Mouse (Mus musculus) spleen, embryonic (tissue): ENCODE results near the gene Tom1l2.

Source experiments
- CTCF ChIA-PET: fragments of 350-600 bp; sonication (Branson Sonifier 250); formaldehyde crosslinking; loops from one replicate; lab custom pipeline; 2022; lab: Charles Lee

Gene Tom1l2

DNA sequence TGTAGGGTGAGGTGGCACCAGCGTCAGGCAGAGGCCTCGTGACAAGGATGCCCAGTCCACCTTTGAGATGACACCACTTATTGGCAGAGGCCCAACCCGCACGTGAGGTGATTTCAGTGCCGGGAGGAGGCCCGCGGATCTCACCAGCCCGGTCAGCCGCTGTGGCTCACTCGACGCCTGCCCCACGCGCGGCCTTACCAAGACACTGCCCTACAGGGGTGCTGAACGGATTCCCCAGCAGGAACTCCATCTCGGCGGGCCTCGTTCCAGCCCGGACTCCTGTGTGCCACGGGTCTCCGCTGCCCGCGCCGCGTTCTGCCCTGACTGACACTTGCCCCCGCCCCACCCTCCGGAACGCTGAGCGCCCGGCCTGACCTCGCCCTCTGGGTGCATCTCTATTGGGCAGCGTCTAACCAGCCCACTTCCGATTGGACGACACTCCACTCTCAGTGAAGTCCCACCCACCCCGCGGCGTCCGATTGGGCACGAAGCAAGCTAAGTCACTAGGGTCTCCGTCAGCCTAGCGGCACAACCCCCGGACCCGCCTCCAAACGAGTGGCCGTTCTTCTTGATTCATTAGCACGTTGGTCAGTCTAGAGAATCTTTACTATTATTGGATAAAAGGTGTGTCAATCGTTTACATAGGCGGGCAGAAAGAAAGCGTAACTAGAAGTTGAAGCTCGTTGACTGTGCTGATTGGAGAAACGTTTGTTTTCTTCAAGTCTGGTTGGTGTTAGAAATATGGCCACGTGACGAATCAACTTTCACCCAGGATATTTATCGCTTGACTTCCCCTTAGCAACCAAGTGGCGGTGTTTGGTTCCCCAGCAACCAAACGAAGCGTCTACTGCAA is at the start of gene Tom1l2, which contains the start of gene Drc3:
Gene Tom1l2 (minus strand): TSS at position 347 of the 853 bp plus-strand sequence.
Gene Drc3 (plus strand): TSS at position 771 of the 853 bp plus-strand sequence.
- CTCF ChIA-PET: no interaction called here

DNA sequence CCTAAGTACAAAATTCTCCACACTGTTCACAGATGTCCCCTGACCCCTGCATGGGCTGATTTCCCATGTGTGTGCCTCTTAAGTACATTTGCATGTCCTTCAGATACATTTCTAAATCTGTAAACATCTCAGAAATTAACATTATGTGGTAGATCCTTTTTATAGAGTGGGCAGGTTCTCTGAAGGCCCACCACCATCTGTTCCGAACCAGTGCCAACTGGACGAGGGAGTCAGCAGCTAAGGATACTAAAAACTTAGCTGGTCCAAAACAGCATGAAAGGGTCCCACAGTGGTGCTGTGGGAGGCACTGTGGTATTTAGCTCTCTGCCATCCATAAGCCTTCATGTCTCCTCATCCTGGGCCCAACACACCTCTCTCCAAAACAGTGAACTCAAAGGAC is 44.5 kb upstream of the Tom1l2 start:
- CTCF ChIA-PET: no interaction called here

DNA sequence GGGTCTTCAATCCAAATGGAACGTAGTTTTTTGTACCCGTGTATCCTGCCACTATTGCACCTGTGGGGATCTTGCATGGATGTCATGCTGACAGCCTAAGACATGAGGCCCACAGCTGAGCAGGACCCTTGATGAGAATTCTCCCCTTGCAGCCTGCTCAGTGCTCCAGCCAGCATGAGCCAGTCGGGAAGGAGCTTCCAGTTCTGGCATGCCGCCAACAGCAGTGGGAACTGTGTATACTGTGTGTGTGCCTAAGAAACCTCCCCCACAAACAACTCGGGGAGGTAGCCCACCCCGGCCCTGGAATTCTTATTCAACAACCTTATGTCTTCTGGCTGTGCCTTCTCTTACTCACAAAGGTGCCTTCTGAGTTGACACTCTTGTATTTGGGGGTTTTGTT is 43.8 kb upstream of the Tom1l2 start:
- CTCF ChIA-PET: no interaction called here

DNA sequence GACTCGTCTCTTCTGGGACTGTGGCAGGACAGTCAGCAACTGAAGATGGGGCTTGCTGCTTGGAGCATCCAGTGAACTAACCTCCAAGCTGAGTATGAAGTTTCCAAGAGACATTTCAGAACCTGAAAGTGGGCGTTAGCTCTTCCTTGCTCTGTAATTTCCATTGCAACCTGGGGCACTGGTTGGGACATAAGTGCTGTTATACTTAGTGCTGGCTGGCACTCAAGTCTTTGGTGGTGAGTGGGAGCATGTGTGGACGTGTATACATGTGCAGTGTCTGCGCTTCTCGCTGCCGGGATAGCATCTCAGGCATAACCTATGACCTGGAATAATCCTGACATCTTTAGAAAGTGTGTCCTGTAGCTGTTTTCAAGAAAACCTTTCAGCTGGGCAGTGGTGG is 38.6 kb upstream of the Tom1l2 start:
- CTCF ChIA-PET: no interaction called here

DNA sequence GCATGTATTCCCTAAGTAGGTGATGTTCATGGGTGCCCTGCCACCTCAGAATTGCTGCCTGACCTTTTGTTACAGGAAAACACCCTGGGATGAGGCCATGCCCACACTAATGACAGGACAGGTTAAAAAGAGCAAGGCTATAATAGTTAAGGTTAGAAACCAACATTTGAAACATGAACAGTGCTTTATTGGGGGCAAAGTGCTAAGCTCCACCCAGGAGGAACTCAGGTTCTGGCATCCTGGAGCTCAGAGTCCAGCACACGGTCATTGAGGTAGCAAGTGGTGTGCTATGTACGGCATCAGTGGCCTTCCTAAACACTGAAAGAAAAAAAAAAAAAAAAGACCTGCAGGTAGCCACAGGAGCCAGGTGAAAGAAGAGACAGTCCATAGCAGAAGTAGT is 35.2 kb upstream of the Tom1l2 start:
- CTCF ChIA-PET: no interaction called here

DNA sequence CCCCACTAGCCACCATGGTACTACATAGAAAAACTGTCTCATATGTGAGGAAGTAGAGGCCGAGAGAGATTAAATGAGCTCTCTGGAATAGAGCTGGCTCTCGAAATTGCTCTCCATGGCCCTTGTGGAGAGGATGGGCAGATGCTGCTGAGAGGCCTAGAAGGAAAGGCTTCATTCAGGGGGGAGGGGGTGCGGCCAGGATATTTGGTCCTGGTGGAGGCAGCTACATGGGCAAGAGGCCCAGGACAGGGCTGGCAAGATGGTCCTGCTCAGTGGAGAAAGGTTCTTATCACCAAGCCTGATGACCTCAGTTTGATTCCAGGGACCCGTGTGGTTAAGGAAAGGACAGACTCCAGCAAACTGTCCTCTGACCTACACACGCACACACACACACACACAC is 33.2 kb upstream of the Tom1l2 start:
- CTCF ChIA-PET: interaction anchor here (0.7 kb wide), 1 partner anchor 23 kb away, joined by 6 read pairs; no protein-coding TSS in a partner anchor

DNA sequence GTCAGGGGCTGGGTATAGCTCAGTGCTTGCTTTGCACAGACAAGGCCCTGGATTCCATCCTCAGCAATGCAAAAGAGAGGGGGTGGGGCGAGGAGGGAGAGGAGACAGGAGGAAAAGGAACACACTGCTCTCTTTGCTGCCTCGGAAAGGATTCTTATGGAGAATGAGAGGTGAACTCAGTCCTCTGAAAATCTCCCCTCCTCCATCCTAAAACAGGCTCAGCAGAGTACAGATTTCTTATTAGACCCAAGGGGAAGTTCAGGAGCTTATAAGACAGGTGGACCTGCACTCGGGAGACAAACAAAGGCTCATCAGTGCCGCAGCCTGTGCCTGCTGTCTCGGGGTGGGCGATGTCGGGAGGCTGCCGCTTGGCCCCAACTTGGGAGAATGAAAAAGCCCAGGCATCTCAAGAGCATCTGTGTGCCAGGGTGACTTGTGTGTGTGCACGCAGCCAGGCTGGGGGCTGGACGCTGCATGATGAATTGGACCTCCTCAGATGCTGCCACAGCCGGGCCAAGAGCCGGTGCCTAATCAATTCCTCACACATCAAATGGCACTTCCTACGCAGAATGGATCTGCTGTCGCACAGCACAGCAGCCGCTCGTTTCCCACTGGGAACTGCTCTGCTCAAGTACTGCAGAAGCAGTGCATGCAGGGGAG is 32.2 kb upstream of the Tom1l2 start:
- CTCF ChIA-PET: no interaction called here

DNA sequence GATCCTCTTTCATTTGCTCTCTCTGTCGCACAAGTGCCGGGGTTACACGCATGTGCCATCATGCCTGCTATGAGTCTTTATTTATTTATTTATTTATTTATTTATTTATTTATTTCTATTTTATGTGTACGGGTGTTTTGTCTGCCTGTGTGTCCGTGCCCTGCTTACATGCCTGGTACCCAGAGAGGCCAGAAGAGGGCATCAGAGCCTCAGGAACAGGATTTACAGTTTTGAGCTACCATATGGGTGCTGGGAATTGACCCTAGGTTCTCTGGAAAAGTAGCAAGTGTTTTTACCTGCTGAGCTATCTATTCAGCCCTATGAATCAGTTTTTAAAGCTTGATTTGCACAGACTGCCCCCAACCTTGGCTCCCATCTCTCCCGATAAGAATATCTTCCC is 30.8 kb upstream of the Tom1l2 start:
- CTCF ChIA-PET: no interaction called here

DNA sequence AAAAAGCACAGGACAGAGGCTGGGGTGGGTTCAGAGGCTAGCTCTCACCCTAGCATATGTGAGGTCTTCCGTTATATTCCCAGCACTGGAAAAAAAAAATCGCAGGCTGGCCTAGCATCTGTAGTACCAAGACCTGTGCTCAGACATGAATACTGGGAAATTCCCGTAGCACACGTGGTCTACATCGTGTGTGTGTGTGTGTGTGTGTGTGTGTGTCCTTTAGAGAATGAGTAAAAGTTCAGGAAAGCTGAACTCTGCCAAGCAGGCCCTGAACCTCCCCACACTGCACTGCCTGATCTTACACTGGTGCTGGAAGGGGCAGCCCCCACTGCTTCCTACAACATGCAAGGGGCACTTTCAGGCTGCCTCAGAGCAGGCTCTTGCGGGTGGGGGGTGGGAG is 21.8 kb upstream of the Tom1l2 start:
- CTCF ChIA-PET: no interaction called here

DNA sequence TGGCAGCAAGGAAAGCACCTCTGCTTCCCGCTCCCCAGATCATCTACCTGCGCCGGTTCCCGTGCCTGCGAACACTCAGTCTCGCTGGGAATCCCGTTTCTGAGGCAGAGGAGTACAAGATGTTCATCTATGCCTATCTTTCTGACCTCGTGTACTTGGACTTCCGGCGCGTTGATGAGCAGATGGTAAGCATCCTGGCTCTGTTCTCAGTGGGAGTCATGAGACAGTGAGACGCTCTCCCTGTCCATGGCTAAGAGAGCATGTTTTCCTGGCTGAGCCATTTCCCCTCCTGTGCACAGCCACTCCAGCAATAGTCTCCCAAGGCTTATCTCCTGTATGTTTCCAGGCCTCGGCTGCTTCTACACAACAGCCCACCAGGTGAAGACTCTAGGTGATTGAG is 17.7 kb upstream of the Tom1l2 start:
- CTCF ChIA-PET: no interaction called here

DNA sequence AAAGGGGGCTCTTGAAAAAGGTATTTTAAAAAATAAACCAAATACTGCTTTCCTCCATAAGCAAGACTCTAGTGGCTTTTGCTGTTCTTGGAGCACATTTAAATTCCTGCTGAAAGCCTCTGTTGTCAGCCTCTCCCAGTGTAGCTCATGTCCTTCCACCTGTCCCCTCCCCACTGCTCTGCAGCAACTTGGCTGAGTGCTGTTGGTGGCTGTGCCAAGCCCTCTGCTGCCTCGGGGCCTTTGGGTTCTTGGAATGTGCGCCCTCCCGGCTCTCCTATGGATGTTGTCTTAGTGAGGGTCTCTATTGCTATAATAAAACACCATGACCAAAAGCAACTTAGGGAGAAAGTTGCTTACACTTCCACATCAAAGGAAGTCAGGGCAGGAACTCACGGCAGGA is 16.7 kb upstream of the Tom1l2 start:
- CTCF ChIA-PET: no interaction called here

DNA sequence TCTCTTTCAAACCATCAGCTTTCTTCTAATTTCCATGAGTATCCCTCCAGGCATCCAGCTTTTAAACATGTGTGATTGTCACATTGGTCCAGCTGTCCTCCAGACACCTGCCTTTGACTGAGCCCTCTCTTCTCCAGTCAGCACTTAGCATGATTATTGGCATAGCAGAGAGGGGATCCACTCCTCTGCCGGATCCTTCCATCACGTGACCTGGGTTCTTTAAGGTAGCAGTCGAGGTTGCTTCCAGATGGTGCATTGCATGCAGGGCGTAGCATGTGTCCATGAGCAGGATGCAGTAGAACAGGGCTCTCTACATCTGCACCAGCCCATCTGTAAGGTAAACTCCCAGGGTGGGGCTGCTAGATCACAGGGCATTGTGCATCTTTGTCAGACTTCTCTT is 16.2 kb upstream of the Tom1l2 start:
- CTCF ChIA-PET: no interaction called here

DNA sequence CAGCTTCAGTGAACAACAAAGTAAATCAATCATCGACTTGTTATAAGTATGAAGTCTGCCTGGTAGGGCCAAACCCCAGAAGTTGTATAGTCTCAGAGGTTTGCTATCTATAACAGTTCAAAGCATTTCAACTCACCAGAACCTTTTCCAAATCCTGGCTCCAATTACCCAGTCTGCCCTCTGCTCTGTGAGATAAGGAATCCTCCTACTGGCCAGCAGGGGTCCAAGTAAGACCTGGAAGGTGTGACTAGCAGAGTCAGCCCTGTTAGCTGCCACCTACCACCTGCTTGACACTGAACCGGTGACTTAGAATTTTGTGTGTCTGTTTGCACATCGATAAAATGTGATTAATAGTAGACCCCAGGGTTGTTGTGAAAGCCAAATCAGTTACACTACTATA is 14.6 kb upstream of the Tom1l2 start:
- CTCF ChIA-PET: no interaction called here

DNA sequence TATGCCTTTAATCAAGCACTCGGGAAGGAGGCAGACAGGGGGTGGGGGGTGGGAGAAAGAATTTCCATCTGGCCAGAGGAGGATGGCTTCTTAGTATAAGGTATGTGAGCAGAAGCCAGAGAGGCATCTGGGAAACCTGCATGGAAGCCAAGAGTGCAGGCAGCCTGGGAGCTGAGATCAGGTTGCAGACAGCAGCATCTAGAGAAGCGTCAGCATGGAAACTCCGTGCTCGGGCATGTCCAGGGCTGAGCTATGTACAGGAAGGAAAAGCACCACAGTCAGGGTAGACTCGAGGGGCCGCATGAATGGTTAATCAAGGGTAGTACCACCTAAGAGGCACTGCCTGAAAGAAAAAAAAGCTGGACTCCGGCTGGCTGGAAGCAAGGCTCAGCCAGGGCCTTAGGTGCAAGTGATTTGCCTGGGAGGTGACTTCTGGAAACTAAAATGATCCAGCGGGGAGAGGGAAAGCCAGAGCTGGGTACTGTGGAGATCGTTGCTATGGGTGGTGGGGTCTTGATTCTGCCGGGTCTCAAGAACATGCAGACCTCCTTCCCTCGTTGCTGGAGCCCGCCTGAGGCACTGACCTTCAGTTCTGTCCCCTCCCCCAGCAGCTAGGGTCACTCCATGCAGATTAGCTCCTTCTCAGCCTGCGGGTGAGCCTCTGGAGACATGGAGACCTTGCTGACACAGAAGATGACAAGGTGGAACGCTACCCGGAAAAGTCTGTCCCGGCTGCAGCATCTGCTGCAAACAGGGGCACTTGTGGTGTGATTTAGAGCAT is 13.7 kb upstream of the Tom1l2 start:
- CTCF ChIA-PET: no interaction called here

DNA sequence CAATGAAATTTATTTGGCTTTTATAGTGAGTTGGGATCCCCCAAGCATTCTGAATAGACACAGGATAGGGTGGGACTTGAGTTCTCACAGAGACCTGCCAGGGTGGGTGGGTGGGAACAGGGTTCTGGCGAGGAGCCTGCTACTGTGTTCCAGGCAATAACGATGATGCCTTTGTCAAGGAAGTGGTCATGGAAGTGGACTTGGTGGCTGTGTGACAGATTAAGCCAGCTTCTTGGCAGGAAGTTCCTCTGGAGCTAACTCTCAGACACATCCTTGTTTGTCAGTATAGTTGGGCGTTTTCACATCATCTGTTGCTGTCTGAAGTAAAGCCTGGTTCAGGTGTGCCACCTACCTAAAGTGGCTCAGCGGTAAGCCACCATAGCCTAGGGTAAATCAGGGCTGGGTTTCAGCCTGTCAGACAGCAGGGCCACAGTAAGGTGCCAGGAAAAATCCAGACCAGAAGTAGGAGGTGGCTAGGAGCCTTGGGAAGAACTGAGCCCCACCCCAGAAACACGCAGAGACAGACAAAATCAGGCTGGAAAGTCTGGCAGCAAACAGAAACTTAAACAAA is 8.0 kb upstream of the Tom1l2 start:
- CTCF ChIA-PET: no interaction called here

DNA sequence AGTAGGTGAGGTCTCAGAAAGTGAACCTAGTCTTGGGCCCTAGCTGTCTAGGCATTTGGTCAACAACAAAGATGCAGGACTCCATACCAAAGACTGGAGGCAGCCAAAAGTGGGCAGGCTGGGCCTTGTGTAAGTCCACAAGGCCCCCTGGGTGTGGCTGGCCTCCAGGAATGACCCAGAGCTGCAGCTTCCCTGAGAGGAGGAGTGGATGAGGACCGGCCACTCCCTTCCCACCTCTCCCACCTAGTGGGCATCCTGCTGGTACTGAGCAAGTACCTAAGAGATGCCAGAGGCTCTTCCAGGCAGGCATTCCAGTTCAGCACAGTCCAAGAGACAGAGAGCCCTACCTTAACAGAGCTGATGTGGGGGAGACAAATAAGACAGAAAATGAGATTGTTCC is 7.2 kb upstream of the Tom1l2 start:
- CTCF ChIA-PET: no interaction called here

DNA sequence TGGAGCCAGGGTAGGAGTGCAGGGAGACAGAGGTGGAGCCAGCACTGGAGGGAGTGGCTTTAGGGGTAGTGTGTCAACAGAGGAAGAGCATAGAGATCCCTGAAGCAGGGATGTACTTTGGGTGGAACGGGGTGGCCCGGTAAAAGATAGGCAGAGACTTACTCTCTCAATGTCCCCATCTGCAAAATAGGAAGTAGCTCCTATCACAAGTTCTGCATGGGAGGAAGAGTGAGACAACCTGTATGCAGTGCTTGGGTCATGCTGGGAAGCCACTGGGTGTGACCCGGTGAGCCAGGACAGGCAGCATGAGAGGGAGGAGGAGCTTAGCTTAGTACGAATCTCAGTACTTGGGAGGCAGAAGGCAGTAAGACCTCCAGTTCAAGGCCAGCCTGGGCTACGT is 6.4 kb upstream of the Tom1l2 start:
- CTCF ChIA-PET: interaction anchor here (0.7 kb wide), 1 partner anchor 122 kb away, joined by 3 read pairs; no protein-coding TSS in a partner anchor

DNA sequence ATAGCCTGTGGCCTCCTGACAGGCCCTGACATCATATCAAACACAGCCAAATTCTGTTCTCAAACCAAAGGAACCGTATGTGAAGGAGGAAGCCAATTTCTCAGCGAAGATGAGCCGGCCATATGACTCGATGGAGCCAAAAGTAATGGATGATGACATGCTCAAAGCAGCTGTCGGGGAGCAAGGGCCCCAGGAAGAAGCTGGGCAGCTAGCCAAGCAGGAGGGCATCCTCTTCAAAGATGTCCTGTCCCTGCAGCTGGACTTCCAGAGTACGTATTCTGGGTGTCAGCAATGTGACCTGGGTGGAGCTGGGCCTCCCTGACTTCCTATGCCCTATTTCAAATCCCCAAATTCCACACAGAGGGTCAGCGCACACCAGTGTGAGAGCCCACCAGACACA is 5.8 kb upstream of the Tom1l2 start:
- CTCF ChIA-PET: interaction anchor here (0.7 kb wide), 1 partner anchor 121 kb away, joined by 3 read pairs; no protein-coding TSS in a partner anchor

DNA sequence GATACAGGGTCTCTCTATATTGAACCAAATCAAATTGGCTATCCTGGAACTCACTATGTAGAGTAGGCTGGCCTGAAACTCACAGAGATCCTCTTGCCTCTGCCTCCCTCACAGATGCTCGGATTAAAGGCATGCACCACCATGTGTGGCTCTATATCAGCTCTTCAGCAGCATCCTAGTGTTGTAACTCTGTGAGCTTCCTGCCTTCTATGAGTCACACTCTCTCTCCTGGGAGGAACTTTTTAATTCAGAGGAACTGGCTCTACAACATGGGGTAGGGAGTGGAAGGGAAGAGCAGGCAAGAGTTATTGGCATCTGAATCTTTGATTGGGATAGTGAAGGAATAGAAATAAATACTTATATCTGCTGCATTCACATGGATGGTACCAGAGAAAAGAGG is 4.4 kb upstream of the Tom1l2 start:
- CTCF ChIA-PET: no interaction called here

DNA sequence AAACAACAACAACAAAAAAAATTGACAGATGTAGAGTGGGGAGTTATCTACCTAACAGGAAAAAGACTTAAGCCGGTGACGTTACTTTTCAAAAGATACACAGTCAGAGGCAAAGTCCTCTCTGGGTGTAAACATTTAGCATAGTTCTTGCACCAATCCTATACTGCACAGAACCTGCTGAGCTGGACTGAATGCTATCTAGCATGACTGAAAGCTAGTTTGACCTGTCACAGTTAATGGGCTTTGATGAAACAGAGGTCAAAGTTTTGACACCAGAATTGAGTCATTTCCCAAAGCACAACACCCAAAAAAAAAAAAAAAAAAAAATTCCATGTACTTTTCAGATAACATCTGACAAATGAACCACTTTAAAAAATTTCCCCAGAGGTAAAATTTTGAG is 3.2 kb upstream of the Tom1l2 start:
- CTCF ChIA-PET: no interaction called here

DNA sequence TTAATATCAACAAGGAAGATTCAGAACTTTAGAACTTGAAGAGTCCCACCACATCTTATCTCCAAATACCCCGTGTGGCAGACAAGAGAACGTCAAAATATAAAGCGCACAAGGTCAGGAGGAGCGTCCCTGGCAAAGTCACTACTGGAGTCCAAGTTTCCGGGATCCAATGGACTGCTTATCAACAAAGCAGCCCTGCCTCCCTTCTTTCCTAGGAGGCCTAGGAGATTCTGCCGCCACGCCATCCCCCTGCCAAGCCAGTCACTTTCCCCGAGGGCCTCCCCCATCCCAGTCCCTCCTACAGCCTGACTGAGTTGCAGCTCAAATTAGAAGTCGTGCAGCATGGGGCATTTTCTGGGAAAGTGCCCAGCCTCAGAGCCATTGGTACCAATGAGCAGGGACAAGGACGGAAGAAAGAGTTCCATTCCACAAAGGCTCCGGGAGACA is 757 bp downstream of the Tom1l2 start:
- CTCF ChIA-PET: no interaction called here

DNA sequence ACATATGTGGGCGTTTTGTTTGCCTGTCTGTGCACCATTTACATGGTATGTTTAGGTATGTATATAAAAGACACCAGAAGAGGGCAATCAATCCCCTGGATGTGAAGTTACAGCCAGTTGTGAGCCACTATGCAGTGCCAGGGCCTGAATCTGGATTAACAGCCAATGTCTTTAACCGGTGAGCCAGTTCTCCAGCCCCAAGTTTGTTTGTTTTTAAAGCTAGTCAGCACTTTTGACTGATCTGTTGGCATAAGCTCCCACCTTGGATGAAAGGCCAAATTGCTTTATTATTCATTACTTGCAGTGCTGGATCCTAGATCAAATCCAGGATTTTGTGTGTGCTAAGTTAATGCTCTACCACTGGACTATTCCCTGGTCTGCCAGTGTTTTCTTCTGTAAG is 1.3 kb downstream of the Tom1l2 start:
- CTCF ChIA-PET: no interaction called here
